Mouse (Mus musculus) liver, embryonic 14.5 days (tissue): ENCODE data around the gene Fam168a.

Source experiments
- CTCF ChIP-seq: IDR thresholded peaks from 2 replicates; pipeline ENCODE4 v1.5.1; 2016; ENCODE audit warnings: antibody characterized with exemption, low read depth, control low read depth
- EP300 ChIP-seq: IDR thresholded peaks from 2 replicates; pipeline ENCODE4 v1.6.1; 2016; ENCODE audit warnings: antibody characterized with exemption, low read depth

DNA sequence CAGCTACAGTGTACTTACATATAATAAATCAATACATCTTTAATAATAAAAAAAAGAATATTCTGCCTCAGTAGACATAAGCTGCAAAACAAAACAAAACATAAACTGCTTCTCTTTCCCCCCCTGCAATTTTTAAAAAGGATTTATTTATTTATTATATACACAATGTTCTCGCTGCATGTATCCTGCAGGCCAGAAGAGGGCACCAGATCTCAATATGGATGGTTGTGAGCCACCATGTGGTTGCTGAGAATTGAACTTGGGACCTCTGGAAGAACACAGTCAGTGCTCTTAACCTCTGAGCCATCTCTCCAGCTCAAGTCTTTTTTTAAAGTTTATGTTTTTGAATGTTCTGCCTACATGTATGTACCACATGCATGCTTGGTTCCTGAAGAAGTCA is 67.8 kb downstream of the Fam168a start:
- TF ChIP-seq CTCF (peak; percentile 60), EP300 (no peak)
